Mouse (Mus musculus) forebrain, embryonic 16.5 days (tissue): ENCODE data around the gene Abr. TPM values are rescaled to one million over a fixed set of nuclear protein-coding genes. Genes with fewer than 3 reads are reported as not detected.

Source experiments
- ATAC-seq: fragments of 200-750 bp; cut with Nextera tagmentation; 2 replicates; pipeline ENCODE4 v1.8.0; 2017; ENCODE audit warnings: mild to moderate bottlenecking, moderate library complexity
- H3K27ac ChIP-seq: fragments of 300-500 bp; sonication (generic); 2 replicates; pipeline ENCODE4 v1.5.1; 2014; ENCODE audit warnings: low read length, control low read depth
- H3K27me3 ChIP-seq: fragments of 300-500 bp; sonication (generic); replicated peaks from 2 replicates; pipeline ENCODE4 v1.6.1; 2014; ENCODE audit warnings: low read length; ENCODE audit not compliant: control insufficient read depth, insufficient read depth
- H3K36me3 ChIP-seq: fragments of 300-500 bp; sonication (generic); 2 replicates; pipeline ENCODE4 v1.6.1; 2014; ENCODE audit not compliant: control insufficient read depth, insufficient read depth
- H3K4me1 ChIP-seq: fragments of 300-500 bp; sonication (generic); replicated peaks from 2 replicates; pipeline ENCODE4 v1.6.1; 2014; ENCODE audit warnings: low read length; ENCODE audit not compliant: control insufficient read depth, insufficient read depth
- H3K4me2 ChIP-seq: fragments of 300-500 bp; sonication (generic); 2 replicates; pipeline ENCODE4 v1.6.1; 2014; ENCODE audit warnings: mild to moderate bottlenecking, low read length, control low read depth
- H3K4me3 ChIP-seq: fragments of 300-500 bp; sonication (generic); replicated peaks from 2 replicates; pipeline ENCODE4 v1.5.1; 2014; ENCODE audit warnings: mild to moderate bottlenecking, low read length, control low read depth
- H3K9ac ChIP-seq: fragments of 300-500 bp; sonication (generic); replicated peaks from 2 replicates; pipeline ENCODE4 v1.6.1; 2014; ENCODE audit warnings: low read depth, low read length, control low read depth
- H3K9me3 ChIP-seq: fragments of 300-500 bp; sonication (generic); 2 replicates; pipeline ENCODE4 v1.6.1; 2016; ENCODE audit warnings: low read length; ENCODE audit not compliant: control insufficient read depth
- WGBS: fragments of 180-500 bp; shearing (Covaris S2); extraction: QIAGEN DNeasy Blood & Tissue Kit; methylation state at CpG from one replicate; pipeline ENCODE4 v1.1.7; 2014; 5-methylcytosine and 5-hydroxymethylcytosine counted together
- polyA plus RNA-seq: library from polyadenylated mRNA; unstranded; fragments of >200 nt; fragmentation: Nextera tagmentation; extraction: Ambion mirVana; gene quantifications from 2 replicates; pipeline ENCODE4 v1.2.1, GENCODE M21; 2015

The Abr gene
- polyA plus RNA-seq, 1 experiment from 2014 or later = 121 TPM

DNA sequence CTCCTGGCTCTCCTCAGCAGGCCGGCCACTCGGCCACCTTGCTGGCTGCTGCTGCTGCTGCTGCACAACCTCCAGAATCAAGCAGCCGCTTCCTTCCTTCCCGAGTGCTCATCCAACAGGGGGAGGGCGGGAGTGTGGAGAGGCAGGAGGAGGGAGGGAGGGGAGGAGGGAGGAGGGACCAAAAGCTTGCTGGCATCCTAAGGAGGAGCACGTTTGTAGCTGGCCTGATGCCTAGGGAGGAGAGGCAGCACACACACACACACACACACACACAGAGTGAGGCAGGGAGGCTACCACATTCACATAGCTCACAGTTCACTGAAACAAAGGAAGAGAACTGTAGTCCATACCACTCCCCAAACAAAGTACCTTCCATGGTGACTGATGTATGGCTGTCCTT, 153.8 kb downstream of the Abr start:
- H3K4me3 ChIP-seq = peak overlapping the region; percentile 53
- peaks cover 2% of the 10 kb centered on the region; the same call in 1 of the 2 replicates for H3K36me3 ChIP-seq
- no peaks in the 10 kb centered on the region for H3K27me3 ChIP-seq
- peak overlapping the region; percentile 70 for H3K4me2 ChIP-seq
- peak overlapping the region; percentile 64 for H3K9ac ChIP-seq
- WGBS = 0% methylated on average over 5 of the region's 6 CpGs
- ATAC-seq = peak; percentile 74
- H3K27ac ChIP-seq = peak overlapping the region; percentile 91
- peaks cover 70% of the 10 kb centered on the region for H3K4me1 ChIP-seq
- H3K9me3 ChIP-seq = no peaks in the 10 kb centered on the region

DNA sequence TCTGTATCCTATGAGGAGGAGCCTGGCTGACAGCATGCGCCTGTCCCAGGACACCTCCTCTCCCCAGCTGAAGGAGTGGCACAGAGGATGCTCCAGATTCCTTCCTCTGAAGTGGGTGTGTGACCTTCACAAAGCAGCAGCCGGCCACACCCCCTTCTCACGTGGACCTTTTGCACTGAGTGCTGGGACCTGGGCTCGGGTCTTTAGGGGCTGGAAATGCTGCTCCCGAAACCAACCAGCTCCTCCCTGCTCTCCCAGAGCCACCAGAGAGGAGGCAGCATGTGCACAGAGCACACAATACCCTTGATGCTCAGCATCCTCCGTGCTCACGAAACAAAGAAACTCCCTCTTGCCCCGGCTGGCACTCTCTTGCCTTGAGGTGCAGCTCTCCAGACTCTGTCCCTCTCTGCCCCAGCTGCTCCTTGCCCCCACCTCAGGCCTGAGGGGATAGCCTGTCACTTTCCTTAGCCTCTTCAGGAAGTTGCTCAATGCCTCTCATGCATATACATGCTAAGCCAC, 154.6 kb downstream of the Abr start:
- WGBS = 8% methylated on average over 8 of the region's 8 CpGs
- ATAC-seq = peak; percentile 52
- H3K9me3 ChIP-seq = no peaks in the 10 kb centered on the region
- H3K27me3 ChIP-seq = no peaks in the 10 kb centered on the region
- H3K4me2 ChIP-seq = peak overlapping the region; percentile 70
- H3K4me1 ChIP-seq = peaks cover 62% of the 10 kb centered on the region
- H3K27ac ChIP-seq = peak overlapping the region; percentile 91
- peak overlapping the region; percentile 53 for H3K4me3 ChIP-seq
- peak overlapping the region; percentile 64 for H3K9ac ChIP-seq
- peaks cover 3% of the 10 kb centered on the region; the same call in 1 of the 2 replicates for H3K36me3 ChIP-seq

GRCm38 (mm10) chr11:76467073-76467472, 155.0 kb downstream of the Abr start:
- 22% methylated on average over 10 of the region's 10 CpGs for WGBS
- no peak for ATAC-seq
- Histone ChIP-seq H3K27ac (peak overlapping the region; percentile 91), H3K36me3 (peaks cover 5% of the 10 kb centered on the region; the same call in 1 of the 2 replicates), H3K4me3 (peak overlapping the region; percentile 53), H3K9ac (peak overlapping the region; percentile 64), H3K27me3 (no peaks in the 10 kb centered on the region), H3K9me3 (no peaks in the 10 kb centered on the region), H3K4me1 (peaks cover 58% of the 10 kb centered on the region), H3K4me2 (peak overlapping the region; percentile 70)

GRCm38 (mm10) chr11:76465879-76466278, 156.2 kb downstream of the Abr start:
- no peaks in the 10 kb centered on the region for H3K27me3 ChIP-seq
- peaks cover 12% of the 10 kb centered on the region for H3K36me3 ChIP-seq
- 88% methylated on average over 4 of the region's 4 CpGs for WGBS
- H3K4me2 ChIP-seq = peak overlapping the region; percentile 70
- no peak for ATAC-seq
- H3K9me3 ChIP-seq = no peaks in the 10 kb centered on the region
- no peak overlapping the region for H3K9ac ChIP-seq
- no peak overlapping the region for H3K4me3 ChIP-seq
- peaks cover 56% of the 10 kb centered on the region for H3K4me1 ChIP-seq
- H3K27ac ChIP-seq = no peak overlapping the region

- Histone ChIP-seq H3K36me3 (peaks cover 20% of the 10 kb centered on the region), H3K27ac (no peak overlapping the region)
- ATAC-seq = no peak
Measured at GRCm38 (mm10) chr11:76461696-76462095, 160.4 kb downstream of the Abr start.

GRCm38 (mm10) chr11:76461201-76461600, 160.9 kb downstream of the Abr start:
- H3K4me3 ChIP-seq = no peak overlapping the region
- peaks cover 20% of the 10 kb centered on the region for H3K36me3 ChIP-seq
- H3K27me3 ChIP-seq = no peaks in the 10 kb centered on the region
- WGBS = 63% methylated on average over 6 of the region's 6 CpGs
- H3K4me1 ChIP-seq = peaks cover 22% of the 10 kb centered on the region
- ATAC-seq = no peak
- H3K9me3 ChIP-seq = no peaks in the 10 kb centered on the region
- H3K9ac ChIP-seq = no peak overlapping the region
- no peak overlapping the region for H3K27ac ChIP-seq
- no peak overlapping the region for H3K4me2 ChIP-seq

More at GRCm38 (mm10) chr11:76461696-76462095, 160.4 kb downstream of the Abr start:
- peaks cover 27% of the 10 kb centered on the region for H3K4me1 ChIP-seq
- no peaks in the 10 kb centered on the region for H3K27me3 ChIP-seq
- H3K4me3 ChIP-seq = no peak overlapping the region
- no peak overlapping the region for H3K9ac ChIP-seq
- 95% methylated on average over 5 of the region's 5 CpGs for WGBS
- H3K4me2 ChIP-seq = no peak overlapping the region
- no peaks in the 10 kb centered on the region for H3K9me3 ChIP-seq

GRCm38 (mm10) chr11:76459489-76459888, 162.6 kb downstream of the Abr start:
- no peaks in the 10 kb centered on the region for H3K27me3 ChIP-seq
- no peak overlapping the region for H3K4me2 ChIP-seq
- H3K9me3 ChIP-seq = no peaks in the 10 kb centered on the region
- 78% methylated on average over 3 of the region's 3 CpGs for WGBS
- H3K4me3 ChIP-seq = no peak overlapping the region
- H3K27ac ChIP-seq = no peak overlapping the region
- no peak overlapping the region for H3K9ac ChIP-seq
- no peak for ATAC-seq
- H3K4me1 ChIP-seq = peaks cover 8% of the 10 kb centered on the region
- peaks cover 26% of the 10 kb centered on the region for H3K36me3 ChIP-seq

DNA sequence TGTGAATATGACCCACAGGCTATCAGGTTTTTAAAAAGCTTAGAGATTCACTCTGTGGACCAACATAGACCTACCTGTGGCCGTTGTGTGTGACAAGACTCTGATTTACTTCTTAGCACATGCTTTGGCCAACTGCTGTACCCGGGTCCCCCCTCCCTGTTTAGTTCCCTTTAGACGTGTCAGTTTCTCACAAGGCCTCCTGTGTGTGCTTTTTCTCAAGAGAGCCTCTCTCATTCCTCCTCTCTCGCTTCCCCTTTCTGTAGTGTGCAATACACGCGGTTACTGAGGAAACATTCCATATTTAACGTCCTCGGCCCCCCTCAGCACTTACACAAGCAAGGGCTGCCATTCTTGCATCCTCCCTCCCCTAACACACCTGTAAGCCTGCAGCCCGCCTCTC, 163.4 kb downstream of the Abr start:
- Histone ChIP-seq H3K27ac (no peak overlapping the region), H3K27me3 (no peaks in the 10 kb centered on the region), H3K36me3 (peaks cover 26% of the 10 kb centered on the region), H3K9me3 (no peaks in the 10 kb centered on the region), H3K4me2 (no peak overlapping the region), H3K4me3 (no peak overlapping the region), H3K4me1 (peaks cover under 1% of the 10 kb centered on the region; the same call in 1 of the 2 replicates), H3K9ac (no peak overlapping the region)
- ATAC-seq = no peak
- WGBS = 79% methylated on average over 9 of the region's 9 CpGs

- no peaks in the 10 kb centered on the region for H3K9me3 ChIP-seq
- H3K27me3 ChIP-seq = no peaks in the 10 kb centered on the region
- no peak for ATAC-seq
- no peaks in the 10 kb centered on the region for H3K4me1 ChIP-seq
- peaks cover 24% of the 10 kb centered on the region for H3K36me3 ChIP-seq
- no peak overlapping the region for H3K4me2 ChIP-seq
- no peak overlapping the region for H3K4me3 ChIP-seq
- no peak overlapping the region for H3K9ac ChIP-seq
- 72% methylated on average over 10 of the region's 10 CpGs for WGBS
- no peak overlapping the region for H3K27ac ChIP-seq
Measured at GRCm38 (mm10) chr11:76456897-76457296, 165.2 kb downstream of the Abr start.

DNA sequence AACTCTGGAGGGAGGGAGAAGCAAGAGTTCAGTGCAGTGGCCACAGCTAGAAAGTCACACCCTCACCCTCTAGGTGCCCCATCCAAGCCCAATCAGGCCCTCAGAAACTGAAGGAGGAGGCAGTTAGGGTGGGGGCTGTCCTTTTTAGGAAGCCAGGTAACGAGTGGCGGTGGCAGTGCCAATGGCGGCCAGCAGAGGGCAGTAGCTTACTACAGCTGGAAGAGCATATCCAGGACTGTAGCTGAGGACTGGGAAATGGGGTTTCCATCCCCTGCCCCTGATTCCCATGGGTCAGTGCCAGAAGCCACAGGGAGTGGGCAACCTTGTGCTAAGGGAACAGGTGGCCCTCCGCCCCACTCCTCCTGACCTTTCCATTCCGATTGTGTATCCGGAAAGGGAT, 165.9 kb downstream of the Abr start:
- WGBS = 15% methylated on average over 6 of the region's 6 CpGs
- Histone ChIP-seq H3K9me3 (no peaks in the 10 kb centered on the region), H3K27me3 (no peaks in the 10 kb centered on the region), H3K36me3 (peaks cover 24% of the 10 kb centered on the region), H3K4me2 (no peak overlapping the region), H3K4me3 (no peak overlapping the region), H3K9ac (no peak overlapping the region), H3K4me1 (no peaks in the 10 kb centered on the region), H3K27ac (no peak overlapping the region)
- peak; percentile 55; the same call in 1 of the 2 replicates for ATAC-seq
